Mouse (Mus musculus): ENCODE data around the gene Gjd3.

GRCm38 (mm10) chr11:98961766-98962165 is 21.1 kb downstream of the Gjd3 start:
- TF ChIP-seq POLR2A (IDR thresholded peaks at IDR 0.05; ENCODE audit: insufficient read length, low read depth) (no peak), E2F4 (IDR thresholded peaks at IDR 0.05; ENCODE audit: insufficient read depth) (no peak), MYOD1 (IDR thresholded peaks at IDR 0.05; ENCODE audit: control insufficient read depth in 1 of 3, insufficient read length in 2 of 3, low read depth in 2 of 3) (no peak), MAX (IDR thresholded peaks at IDR 0.05; ENCODE audit: low read depth) (no peak), POLR2AphosphoS2 (IDR thresholded peaks at IDR 0.05; ENCODE audit: insufficient read length, low read depth) (peak; percentile 50), CEBPB (IDR thresholded peaks at IDR 0.05; ENCODE audit: insufficient read depth, poor library complexity, severe bottlenecking) (no peak), TCF12 (IDR thresholded peaks at IDR 0.05; ENCODE audit: insufficient read depth, poor library complexity, severe bottlenecking) (no peak)

All from myocyte (in vitro differentiated cells).